Mouse (Mus musculus) liver, embryonic 12.5 days (tissue): ENCODE results near the gene Hexim2. TPM values are rescaled to one million over a fixed set of nuclear protein-coding genes. Genes with fewer than 3 reads are reported as not detected.
A peak's percentile ranks its signal among the peaks of the same experiment; 100 is the strongest.

Experiments
- ATAC-seq: fragments of 200-750 bp; cut with Nextera tagmentation; 2 replicates; pipeline ENCODE4 v1.8.0; 2017; ENCODE audit warnings: moderate number of reproducible peaks, mild to moderate bottlenecking, moderate library complexity
- H3K27ac ChIP-seq: fragments of 300-500 bp; sonication (generic); 2 replicates; pipeline ENCODE4 v1.5.1; 2016; ENCODE audit warnings: mild to moderate bottlenecking
- H3K27me3 ChIP-seq: fragments of 300-500 bp; sonication (generic); replicated peaks from 2 replicates; pipeline ENCODE4 v1.6.1; 2016; ENCODE audit warnings: mild to moderate bottlenecking, moderate library complexity
- H3K36me3 ChIP-seq: fragments of 300-500 bp; sonication (generic); 2 replicates; pipeline ENCODE4 v1.6.1; 2016; ENCODE audit warnings: mild to moderate bottlenecking, moderate library complexity
- H3K4me1 ChIP-seq: fragments of 300-500 bp; sonication (generic); 2 replicates; pipeline ENCODE4 v1.6.1; 2016
- H3K4me2 ChIP-seq: fragments of 300-500 bp; sonication (generic); 2 replicates; pipeline ENCODE4 v1.6.1; 2016; ENCODE audit warnings: mild to moderate bottlenecking, moderate library complexity
- H3K4me3 ChIP-seq: fragments of 300-500 bp; sonication (generic); 2 replicates; pipeline ENCODE4 v1.5.1; 2016; ENCODE audit warnings: mild to moderate bottlenecking, moderate library complexity
- H3K9ac ChIP-seq: fragments of 300-500 bp; sonication (generic); 2 replicates; pipeline ENCODE4 v1.6.1; 2016; ENCODE audit warnings: mild to moderate bottlenecking, moderate library complexity
- H3K9me3 ChIP-seq: fragments of 300-500 bp; sonication (generic); replicated peaks from 2 replicates; pipeline ENCODE4 v1.6.1; 2016; ENCODE audit warnings: mild to moderate bottlenecking, moderate library complexity
- WGBS: fragments of 180-500 bp; shearing (Covaris S2); methylation state at CpG from one replicate; pipeline ENCODE4 v1.1.7; 2016; ENCODE audit not compliant: insufficient replicate concordance; 5-methylcytosine and 5-hydroxymethylcytosine counted together
- polyA plus RNA-seq: library from polyadenylated mRNA; unstranded; fragments of >200 nt; fragmentation: Nextera tagmentation; extraction: Ambion mirVana; gene quantifications from 2 replicates; pipeline ENCODE4 v1.2.1, GENCODE M21; 2016

Hexim2 gene
- polyA plus RNA-seq, 1 experiment from 2014 or later = 9.5 TPM

GRCm38 (mm10) chr11:103101866-103102501 is 30.2 kb upstream of the Hexim2 start:
- WGBS = 3% methylated on average over 30 of the region's 30 CpGs

GRCm38 (mm10) chr11:103102725-103103349 is 29.4 kb upstream of the Hexim2 start:
- peaks cover 43% of the 10 kb centered on the region for H3K27me3 ChIP-seq
- ATAC-seq = peak; percentile 87
- peaks cover 56% of the 10 kb centered on the region for H3K4me1 ChIP-seq
- H3K36me3 ChIP-seq = peaks cover 25% of the 10 kb centered on the region
- H3K4me2 ChIP-seq = peak overlapping the region; percentile 75
- WGBS = 2% methylated on average over 35 of the region's 35 CpGs
- peak overlapping the region; percentile 78 for H3K9ac ChIP-seq
- no peaks in the 10 kb centered on the region for H3K9me3 ChIP-seq
- peak overlapping the region; percentile 97 for H3K27ac ChIP-seq
- H3K4me3 ChIP-seq = peak overlapping the region; percentile 67

More at GRCm38 (mm10) chr11:103101866-103102501, 30.2 kb upstream of the Hexim2 start:
- peak overlapping the region; percentile 75 for H3K4me2 ChIP-seq
- H3K36me3 ChIP-seq = peaks cover 20% of the 10 kb centered on the region
- no peak for ATAC-seq
- H3K4me3 ChIP-seq = peak overlapping the region; percentile 67
- H3K9ac ChIP-seq = peak overlapping the region; percentile 55
- peaks cover 51% of the 10 kb centered on the region for H3K27me3 ChIP-seq
- peak overlapping the region; percentile 27; the same call in 1 of the 2 replicates for H3K27ac ChIP-seq
- peaks cover 63% of the 10 kb centered on the region for H3K4me1 ChIP-seq
- no peaks in the 10 kb centered on the region for H3K9me3 ChIP-seq

- peak overlapping the region; percentile 78 for H3K9ac ChIP-seq
- H3K27me3 ChIP-seq = peaks cover 36% of the 10 kb centered on the region
- H3K4me1 ChIP-seq = peaks cover 56% of the 10 kb centered on the region
- H3K4me3 ChIP-seq = peak overlapping the region; percentile 67
- no peaks in the 10 kb centered on the region for H3K9me3 ChIP-seq
- peak overlapping the region; percentile 75 for H3K4me2 ChIP-seq
- peaks cover 29% of the 10 kb centered on the region for H3K36me3 ChIP-seq
- 44% methylated on average over 8 of the region's 8 CpGs for WGBS
- H3K27ac ChIP-seq = peak overlapping the region; percentile 97
- ATAC-seq = no peak
Measured at GRCm38 (mm10) chr11:103103621-103104020, 28.6 kb upstream of the Hexim2 start.

GRCm38 (mm10) chr11:103104469-103104868 is 27.8 kb upstream of the Hexim2 start:
- Histone ChIP-seq H3K4me3 (peak overlapping the region; percentile 67), H3K27me3 (peaks cover 28% of the 10 kb centered on the region), H3K36me3 (peaks cover 38% of the 10 kb centered on the region), H3K4me2 (peak overlapping the region; percentile 75), H3K4me1 (peaks cover 56% of the 10 kb centered on the region), H3K9me3 (no peaks in the 10 kb centered on the region), H3K27ac (peak overlapping the region; percentile 97), H3K9ac (peak overlapping the region; percentile 78)
- WGBS = 30% methylated on average over 7 of the region's 7 CpGs
- peak; percentile 69 for ATAC-seq

GRCm38 (mm10) chr11:103105180-103105725 is 27.0 kb upstream of the Hexim2 start:
- Histone ChIP-seq H3K4me1 (peaks cover 56% of the 10 kb centered on the region), H3K4me2 (peak overlapping the region; percentile 75), H3K36me3 (peaks cover 39% of the 10 kb centered on the region), H3K4me3 (peak overlapping the region; percentile 67), H3K9me3 (no peaks in the 10 kb centered on the region), H3K27ac (peak overlapping the region; percentile 97), H3K9ac (peak overlapping the region; percentile 78), H3K27me3 (peaks cover 20% of the 10 kb centered on the region)
- WGBS = 58% methylated on average over 14 of the region's 14 CpGs
- ATAC-seq = no peak

- no peaks in the 10 kb centered on the region for H3K9me3 ChIP-seq
- ATAC-seq = no peak
- peaks cover 17% of the 10 kb centered on the region for H3K27me3 ChIP-seq
- peak overlapping the region; percentile 78 for H3K9ac ChIP-seq
- peak overlapping the region; percentile 67 for H3K4me3 ChIP-seq
- 85% methylated on average over 6 of the region's 6 CpGs for WGBS
- H3K4me1 ChIP-seq = peaks cover 56% of the 10 kb centered on the region
- peaks cover 42% of the 10 kb centered on the region for H3K36me3 ChIP-seq
- peak overlapping the region; percentile 75 for H3K4me2 ChIP-seq
- peak overlapping the region; percentile 97 for H3K27ac ChIP-seq
Measured at GRCm38 (mm10) chr11:103105810-103106209, 26.4 kb upstream of the Hexim2 start.

- H3K9me3 ChIP-seq = no peaks in the 10 kb centered on the region
- ATAC-seq = peak; percentile 56
- H3K36me3 ChIP-seq = peaks cover 45% of the 10 kb centered on the region
- WGBS = 34% methylated on average over 4 of the region's 4 CpGs
- H3K27ac ChIP-seq = peak overlapping the region; percentile 97
- H3K4me2 ChIP-seq = peak overlapping the region; percentile 75
- H3K27me3 ChIP-seq = peaks cover 17% of the 10 kb centered on the region
- H3K4me1 ChIP-seq = peaks cover 54% of the 10 kb centered on the region
- peak overlapping the region; percentile 78 for H3K9ac ChIP-seq
- H3K4me3 ChIP-seq = peak overlapping the region; percentile 67
Measured at GRCm38 (mm10) chr11:103106386-103106785, 25.8 kb upstream of the Hexim2 start.

GRCm38 (mm10) chr11:103111301-103111700 is 20.9 kb upstream of the Hexim2 start:
- Histone ChIP-seq H3K9me3 (no peaks in the 10 kb centered on the region), H3K27ac (no peak overlapping the region), H3K4me1 (peaks cover 47% of the 10 kb centered on the region), H3K27me3 (peaks cover 27% of the 10 kb centered on the region), H3K4me3 (peak overlapping the region; percentile 31; the same call in 1 of the 2 replicates), H3K36me3 (peaks cover 34% of the 10 kb centered on the region), H3K9ac (no peak overlapping the region), H3K4me2 (peak overlapping the region; percentile 59)
- WGBS = 36% methylated on average over 10 of the region's 10 CpGs
- no peak for ATAC-seq

GRCm38 (mm10) chr11:103111881-103112551 is 20.2 kb upstream of the Hexim2 start:
- H3K36me3 ChIP-seq = peaks cover 27% of the 10 kb centered on the region
- peaks cover 46% of the 10 kb centered on the region for H3K4me1 ChIP-seq
- no peak for ATAC-seq
- peak overlapping the region; percentile 31 for H3K4me3 ChIP-seq
- no peak overlapping the region for H3K27ac ChIP-seq
- peak overlapping the region; percentile 40 for H3K9ac ChIP-seq
- peaks cover 27% of the 10 kb centered on the region for H3K27me3 ChIP-seq
- peak overlapping the region; percentile 59 for H3K4me2 ChIP-seq
- WGBS = 14% methylated on average over 28 of the region's 28 CpGs
- H3K9me3 ChIP-seq = no peaks in the 10 kb centered on the region

GRCm38 (mm10) chr11:103112552-103112912 is 19.7 kb upstream of the Hexim2 start:
- no peak for ATAC-seq
- 38% methylated on average over 9 of the region's 9 CpGs for WGBS
- peaks cover 22% of the 10 kb centered on the region for H3K36me3 ChIP-seq
- no peak overlapping the region for H3K27ac ChIP-seq
- peak overlapping the region; percentile 31; the same call in 1 of the 2 replicates for H3K4me3 ChIP-seq
- peaks cover 50% of the 10 kb centered on the region for H3K4me1 ChIP-seq
- H3K4me2 ChIP-seq = peak overlapping the region; percentile 59
- no peak overlapping the region; the same call in 1 of the 2 replicates for H3K9ac ChIP-seq
- H3K9me3 ChIP-seq = no peaks in the 10 kb centered on the region
- peaks cover 27% of the 10 kb centered on the region for H3K27me3 ChIP-seq

GRCm38 (mm10) chr11:103113005-103113404 is 19.2 kb upstream of the Hexim2 start:
- no peak overlapping the region for H3K9ac ChIP-seq
- 63% methylated on average over 12 of the region's 12 CpGs for WGBS
- no peaks in the 10 kb centered on the region for H3K9me3 ChIP-seq
- peaks cover 27% of the 10 kb centered on the region for H3K27me3 ChIP-seq
- no peak overlapping the region for H3K4me3 ChIP-seq
- H3K4me1 ChIP-seq = peaks cover 55% of the 10 kb centered on the region
- ATAC-seq = no peak
- peak overlapping the region; percentile 59; the same call in 1 of the 2 replicates for H3K4me2 ChIP-seq
- no peak overlapping the region for H3K27ac ChIP-seq
- peaks cover 22% of the 10 kb centered on the region for H3K36me3 ChIP-seq
